Mouse (Mus musculus): ENCODE measurements around the gene Olfr720.

Gene Olfr720

GRCm38 (mm10) chr14:14186738-14187137, at the start of gene Olfr720:
TSS of gene Olfr720 (minus strand) at chr14:14186838.
- DNase-seq (ENCODE audit: low spot score), result no peak

All from urinary bladder, postnatal 25 days (tissue).